Mouse (Mus musculus) erythroblast, embryonic 14.5 days (primary cell): ENCODE data around the gene Pex11a.

Experiments
- GATA1 ChIP-seq: IDR thresholded peaks from 2 replicates; pipeline ENCODE4 v1.6.1; 2012; ENCODE audit warnings: low read length, inconsistent platforms, mixed read lengths
- TAL1 ChIP-seq: IDR thresholded peaks from 3 replicates; pipeline ENCODE4 v1.6.1; 2012; ENCODE audit warnings: low read length, inconsistent platforms, mixed read lengths

DNA sequence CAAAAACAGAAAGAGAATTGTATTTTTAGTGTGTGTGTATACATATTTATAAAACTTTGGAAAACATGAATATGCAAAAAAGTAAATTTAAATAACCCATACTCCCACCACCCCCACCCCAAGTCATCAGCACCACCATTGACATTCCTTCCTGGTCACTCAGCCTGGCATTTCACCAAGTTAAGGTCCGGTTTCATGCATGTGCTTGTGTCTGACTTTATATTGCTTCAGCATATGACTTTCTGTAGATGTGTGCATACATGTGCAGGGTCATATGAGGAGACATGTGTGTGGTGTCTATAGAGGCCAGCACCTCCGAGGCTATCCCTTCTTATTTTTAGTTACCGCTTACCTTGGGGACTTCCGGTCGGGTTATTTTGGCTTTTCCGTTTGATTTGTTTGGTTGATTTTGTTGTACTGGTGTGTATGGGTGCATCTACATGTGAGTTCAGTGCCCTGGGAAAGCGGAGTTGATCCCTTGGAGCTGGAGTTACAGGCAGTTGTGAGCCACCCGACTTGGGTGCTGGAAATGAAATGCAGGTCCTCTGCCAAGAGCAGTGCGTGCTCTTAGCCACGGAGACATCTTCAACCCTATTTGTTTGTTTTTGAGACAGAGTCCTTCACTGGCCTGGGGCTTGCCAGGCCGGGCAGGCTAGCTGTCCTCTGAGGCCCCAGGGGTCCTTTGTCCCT is 39.0 kb upstream of the Pex11a start:
- TF ChIP-seq GATA1 = no peak
- TF ChIP-seq TAL1 = no peak
